Mouse (Mus musculus) midbrain, embryonic 12.5 days (tissue): Measurements from ENCODE around the gene Rtbdn. TPM values are rescaled to one million over a fixed set of nuclear protein-coding genes. Genes with fewer than 3 reads are reported as not detected.
"Not testable (repeated sequence)": the region's sequence is repeated elsewhere in the genome, so short reads cannot be mapped to it uniquely, and the experiment has no call there.

Experiments
- ATAC-seq: fragments of 200-750 bp; cut with Nextera tagmentation; 2 replicates; pipeline ENCODE4 v1.8.0; 2017; ENCODE audit warnings: low read depth, moderate TSS enrichment, moderate library complexity; ENCODE audit not compliant: low FRiP score
- H3K27ac ChIP-seq: fragments of 300-500 bp; sonication (generic); replicated peaks from 2 replicates; pipeline ENCODE4 v1.5.1; 2016; ENCODE audit warnings: mild to moderate bottlenecking
- H3K27me3 ChIP-seq: fragments of 300-500 bp; sonication (generic); 2 replicates; pipeline ENCODE4 v1.6.1; 2016; ENCODE audit warnings: mild to moderate bottlenecking
- H3K36me3 ChIP-seq: fragments of 300-500 bp; sonication (generic); 2 replicates; pipeline ENCODE4 v1.6.1; 2016
- H3K4me1 ChIP-seq: fragments of 300-500 bp; sonication (generic); 2 replicates; pipeline ENCODE4 v1.6.1; 2016
- H3K4me2 ChIP-seq: fragments of 300-500 bp; sonication (generic); replicated peaks from 2 replicates; pipeline ENCODE4 v1.6.1; 2016; ENCODE audit warnings: mild to moderate bottlenecking, moderate library complexity
- H3K4me3 ChIP-seq: fragments of 300-500 bp; sonication (generic); 2 replicates; pipeline ENCODE4 v1.5.1; 2016; ENCODE audit warnings: mild to moderate bottlenecking
- H3K9ac ChIP-seq: fragments of 300-500 bp; sonication (generic); replicated peaks from 2 replicates; pipeline ENCODE4 v1.6.1; 2016; ENCODE audit warnings: mild to moderate bottlenecking, moderate library complexity
- H3K9me3 ChIP-seq: fragments of 300-500 bp; sonication (generic); 2 replicates; pipeline ENCODE4 v1.6.1; 2016; ENCODE audit warnings: mild to moderate bottlenecking
- WGBS: fragments of 180-500 bp; shearing (Covaris S2); methylation state at CpG from one replicate; pipeline ENCODE4 v1.1.7; 2016; 5-methylcytosine and 5-hydroxymethylcytosine counted together
- polyA plus RNA-seq: library from polyadenylated mRNA; unstranded; fragments of >200 nt; fragmentation: Nextera tagmentation; extraction: Ambion mirVana; gene quantifications from 2 replicates; pipeline ENCODE4 v1.2.1, GENCODE M21; 2016

Gene Rtbdn
- polyA plus RNA-seq: 1.3 and 1.7 TPM in 2 replicates

- Histone ChIP-seq H3K9me3 (no peaks in the 10 kb centered on the region), H3K4me1 (peaks cover 29% of the 10 kb centered on the region), H3K27me3 (peaks cover 82% of the 10 kb centered on the region), H3K4me3 (peak within 1 kb of the TSS; percentile 70), H3K4me2 (peak within 1 kb of the TSS; percentile 99), H3K27ac (peak within 1 kb of the TSS; percentile 58), H3K9ac (peak within 1 kb of the TSS; percentile 80), H3K36me3 (no peaks in the 10 kb centered on the region)
- whole genome bisulfite sequencing: 7% methylated on average over 17 of the region's 17 CpGs
- 0 out of 2 replicates have a peak, but pooled peaks have one; percentile 44 for ATAC-seq
These were observed at the start of gene Rtbdn for GRCm38 (mm10) chr8:84946528-84947240. Gene Rtbdn (plus strand): TSS chr8:84946991.

GRCm38 (mm10) chr8:84901071-84901470, 45.7 kb upstream of the Rtbdn start:
- Histone ChIP-seq H3K9me3 (no peaks in the 10 kb centered on the region), H3K4me3 (no peak overlapping the region), H3K27ac (no peak overlapping the region), H3K4me1 (peaks cover 15% of the 10 kb centered on the region), H3K36me3 (no peaks in the 10 kb centered on the region), H3K9ac (no peak overlapping the region), H3K4me2 (no peak overlapping the region), H3K27me3 (peaks cover 59% of the 10 kb centered on the region)
- ATAC-seq: no peak
- 68% methylated on average over 4 of the region's 4 CpGs for WGBS

GRCm38 (mm10) chr8:84901752-84902151, 45.0 kb upstream of the Rtbdn start, which contains the start of gene Klf1:
Gene Klf1 (plus strand): TSS chr8:84901928.
- no peaks in the 10 kb centered on the region for H3K36me3 ChIP-seq
- no peaks in the 10 kb centered on the region for H3K9me3 ChIP-seq
- peaks cover 59% of the 10 kb centered on the region for H3K27me3 ChIP-seq
- 89% methylated on average over 3 of the region's 3 CpGs for WGBS
- peak within 1 kb of the TSS; percentile 92 for H3K4me2 ChIP-seq
- H3K4me1 ChIP-seq: peaks cover 15% of the 10 kb centered on the region
- ATAC-seq: no peak
- H3K9ac ChIP-seq: peak within 1 kb of the TSS; percentile 60
- H3K4me3 ChIP-seq: peak within 1 kb of the TSS; percentile 56
- H3K27ac ChIP-seq: no peak within 1 kb of the TSS

GRCm38 (mm10) chr8:84902367-84902919, 44.3 kb upstream of the Rtbdn start:
- Histone ChIP-seq H3K4me1 (peaks cover 15% of the 10 kb centered on the region), H3K4me2 (peak overlapping the region; percentile 92), H3K9ac (peak overlapping the region; percentile 60), H3K36me3 (no peaks in the 10 kb centered on the region), H3K27ac (no peak overlapping the region), H3K9me3 (no peaks in the 10 kb centered on the region), H3K4me3 (peak overlapping the region; percentile 56), H3K27me3 (peaks cover 59% of the 10 kb centered on the region)
- 3% methylated on average over 24 of the region's 24 CpGs for WGBS
- no peak; the same call in 1 of the 2 replicates for ATAC-seq

GRCm38 (mm10) chr8:84902920-84903661, 43.7 kb upstream of the Rtbdn start:
- peak; percentile 86 for ATAC-seq
- H3K4me2 ChIP-seq: peak overlapping the region; percentile 92
- no peaks in the 10 kb centered on the region for H3K36me3 ChIP-seq
- WGBS: under 1% methylated on average over 68 of the region's 68 CpGs
- H3K4me1 ChIP-seq: peaks cover 15% of the 10 kb centered on the region
- H3K9ac ChIP-seq: peak overlapping the region; percentile 60
- H3K4me3 ChIP-seq: peak overlapping the region; percentile 56
- H3K27ac ChIP-seq: no peak overlapping the region
- H3K9me3 ChIP-seq: no peaks in the 10 kb centered on the region
- peaks cover 59% of the 10 kb centered on the region for H3K27me3 ChIP-seq

- no peaks in the 10 kb centered on the region for H3K9me3 ChIP-seq
- WGBS: 90% methylated on average over 7 of the region's 7 CpGs
- H3K4me3 ChIP-seq: no peak overlapping the region
- H3K27ac ChIP-seq: no peak overlapping the region
- no peak overlapping the region for H3K9ac ChIP-seq
- no peak for ATAC-seq
- peaks cover 67% of the 10 kb centered on the region for H3K27me3 ChIP-seq
- peaks cover 23% of the 10 kb centered on the region for H3K4me1 ChIP-seq
- no peak overlapping the region for H3K4me2 ChIP-seq
- no peaks in the 10 kb centered on the region for H3K36me3 ChIP-seq
These were observed 42.4 kb upstream of the Rtbdn start for GRCm38 (mm10) chr8:84904351-84904750.

- Histone ChIP-seq H3K27me3 (peaks cover 70% of the 10 kb centered on the region), H3K9ac (no peak overlapping the region), H3K4me2 (no peak overlapping the region), H3K27ac (no peak overlapping the region), H3K4me1 (peaks cover 23% of the 10 kb centered on the region), H3K9me3 (no peaks in the 10 kb centered on the region), H3K4me3 (no peak overlapping the region), H3K36me3 (peaks cover 16% of the 10 kb centered on the region)
- WGBS: 89% methylated on average over 9 of the region's 9 CpGs
- ATAC-seq: no peak
These were observed 39.8 kb upstream of the Rtbdn start for GRCm38 (mm10) chr8:84907037-84907436.

GRCm38 (mm10) chr8:84907493-84907892, 39.3 kb upstream of the Rtbdn start:
- H3K4me3 ChIP-seq: no peak overlapping the region
- no peaks in the 10 kb centered on the region for H3K9me3 ChIP-seq
- peaks cover 19% of the 10 kb centered on the region for H3K4me1 ChIP-seq
- peaks cover 20% of the 10 kb centered on the region for H3K36me3 ChIP-seq
- no peak for ATAC-seq
- no peak overlapping the region for H3K27ac ChIP-seq
- no peak overlapping the region for H3K9ac ChIP-seq
- H3K27me3 ChIP-seq: peaks cover 70% of the 10 kb centered on the region
- 81% methylated on average over 8 of the region's 8 CpGs for WGBS
- no peak overlapping the region for H3K4me2 ChIP-seq

GRCm38 (mm10) chr8:84907979-84908378, 38.8 kb upstream of the Rtbdn start:
- not testable (repeated sequence) for H3K27ac ChIP-seq, H3K9ac ChIP-seq, H3K9me3 ChIP-seq
- peak; percentile 13; the same call in 1 of the 2 replicates for ATAC-seq
- Histone ChIP-seq H3K4me2 (peak overlapping the region; percentile 73), H3K27me3 (peaks cover 70% of the 10 kb centered on the region), H3K4me3 (peak overlapping the region; percentile 51), H3K4me1 (peaks cover 20% of the 10 kb centered on the region), H3K36me3 (peaks cover 25% of the 10 kb centered on the region)
- 36% methylated on average over 7 of the region's 7 CpGs for WGBS

- peaks cover 70% of the 10 kb centered on the region for H3K27me3 ChIP-seq
- ATAC-seq: peak; percentile 92
- peak within 1 kb of the TSS; percentile 51 for H3K4me3 ChIP-seq
- H3K9me3 ChIP-seq: no peaks in the 10 kb centered on the region
- H3K27ac ChIP-seq: 0 out of 2 replicates have a peak within 1 kb of the TSS, but pooled peaks have one; percentile 20
- peaks cover 19% of the 10 kb centered on the region for H3K4me1 ChIP-seq
- H3K36me3 ChIP-seq: peaks cover 27% of the 10 kb centered on the region
- peak within 1 kb of the TSS; percentile 65 for H3K9ac ChIP-seq
- under 1% methylated on average over 45 of the region's 45 CpGs for WGBS
- peak within 1 kb of the TSS; percentile 73 for H3K4me2 ChIP-seq
These were observed 38.2 kb upstream of the Rtbdn start, which contains the start of gene Dnase2a for GRCm38 (mm10) chr8:84908421-84909161. Gene Dnase2a (plus strand): TSS chr8:84908560.

GRCm38 (mm10) chr8:84909162-84909767, 37.5 kb upstream of the Rtbdn start:
- Histone ChIP-seq H3K36me3 (peaks cover 31% of the 10 kb centered on the region), H3K9me3 (peaks cover 2% of the 10 kb centered on the region; the same call in 1 of the 2 replicates), H3K4me1 (peaks cover 18% of the 10 kb centered on the region), H3K4me3 (peak overlapping the region; percentile 51), H3K9ac (peak overlapping the region; percentile 65), H3K27me3 (peaks cover 71% of the 10 kb centered on the region), H3K4me2 (peak overlapping the region; percentile 73), H3K27ac (no peak overlapping the region)
- 48% methylated on average over 20 of the region's 20 CpGs for WGBS
- ATAC-seq: peak; percentile 6; the same call in 1 of the 2 replicates
